Mouse (Mus musculus): ENCODE measurements around the gene Rpl9. TPM values are rescaled to one million over a fixed set of nuclear protein-coding genes. Genes with fewer than 3 reads are reported as not detected.

Rpl9 gene
- total RNA-seq (2014; rRNA removed) (896 and 1,170 TPM in 2 replicates), polyA plus RNA-seq (2015; fragmentation: Nextera tagmentation; extraction: Ambion mirVana) (615 and 622 TPM in 2 replicates)

- Histone ChIP-seq H3K4me1 (ENCODE audit: insufficient read depth, low read length) (no peaks in the 10 kb centered on the region), H3K27me3 (ENCODE audit: insufficient read depth, low read length) (no peaks in the 10 kb centered on the region), H3K4me3 (ENCODE audit: low read depth, low read length) (peak within 1 kb of the TSS; percentile 91), H3K9me3 (ENCODE audit: low read length) (no peaks in the 10 kb centered on the region), H3K36me3 (ENCODE audit: insufficient read depth, low read length) (peaks cover 13% of the 10 kb centered on the region), H3K27ac (ENCODE audit: low read depth, low read length) (peak within 1 kb of the TSS; percentile 97), H3K4me2 (ENCODE audit: low read depth, low read length, poor library complexity, severe bottlenecking) (peak within 1 kb of the TSS; percentile 67), H3K9ac (replicated peaks; ENCODE audit: low read length, poor library complexity, severe bottlenecking) (peak within 1 kb of the TSS; percentile 99)
- no peak for TF ChIP-seq CTCF (IDR thresholded peaks at IDR 0.05)
- ATAC-seq (ENCODE audit: low FRiP score): peak; percentile 98
- under 1% methylated on average over 83 of the region's 83 CpGs for WGBS
- peak; percentile 99 for DNase-seq (ENCODE audit: low spot score)
These were observed at the start of gene Rpl9, which contains the start of gene Lias for GRCm38 (mm10) chr5:65390648-65391644. Gene Rpl9, minus strand, starts transcription at chr5:65391444. Gene Lias, plus strand, starts transcription at chr5:65391497.

GRCm38 (mm10) chr5:65438041-65438440, 46.8 kb upstream of the Rpl9 start:
- no peak overlapping the region for H3K9ac ChIP-seq (replicated peaks; ENCODE audit: low read length, poor library complexity, severe bottlenecking)
- ATAC-seq (ENCODE audit: low FRiP score) (no peak), DNase-seq (ENCODE audit: low spot score) (no peak)
- 0 out of 2 replicates have a peak, but pooled peaks cover 5% of the 10 kb centered on the region for H3K36me3 ChIP-seq (ENCODE audit: insufficient read depth, low read length)
- no peaks in the 10 kb centered on the region for H3K9me3 ChIP-seq (ENCODE audit: low read length)
- no peak overlapping the region for H3K27ac ChIP-seq (ENCODE audit: low read depth, low read length)
- no peak for TF ChIP-seq CTCF (IDR thresholded peaks at IDR 0.05)
- H3K4me3 ChIP-seq (ENCODE audit: low read depth, low read length): no peak overlapping the region
- no peak overlapping the region for H3K4me2 ChIP-seq (ENCODE audit: low read depth, low read length, poor library complexity, severe bottlenecking)
- 0 out of 2 replicates have a peak, but pooled peaks cover 2% of the 10 kb centered on the region for H3K4me1 ChIP-seq (ENCODE audit: insufficient read depth, low read length)
- no peaks in the 10 kb centered on the region for H3K27me3 ChIP-seq (ENCODE audit: insufficient read depth, low read length)

DNA sequence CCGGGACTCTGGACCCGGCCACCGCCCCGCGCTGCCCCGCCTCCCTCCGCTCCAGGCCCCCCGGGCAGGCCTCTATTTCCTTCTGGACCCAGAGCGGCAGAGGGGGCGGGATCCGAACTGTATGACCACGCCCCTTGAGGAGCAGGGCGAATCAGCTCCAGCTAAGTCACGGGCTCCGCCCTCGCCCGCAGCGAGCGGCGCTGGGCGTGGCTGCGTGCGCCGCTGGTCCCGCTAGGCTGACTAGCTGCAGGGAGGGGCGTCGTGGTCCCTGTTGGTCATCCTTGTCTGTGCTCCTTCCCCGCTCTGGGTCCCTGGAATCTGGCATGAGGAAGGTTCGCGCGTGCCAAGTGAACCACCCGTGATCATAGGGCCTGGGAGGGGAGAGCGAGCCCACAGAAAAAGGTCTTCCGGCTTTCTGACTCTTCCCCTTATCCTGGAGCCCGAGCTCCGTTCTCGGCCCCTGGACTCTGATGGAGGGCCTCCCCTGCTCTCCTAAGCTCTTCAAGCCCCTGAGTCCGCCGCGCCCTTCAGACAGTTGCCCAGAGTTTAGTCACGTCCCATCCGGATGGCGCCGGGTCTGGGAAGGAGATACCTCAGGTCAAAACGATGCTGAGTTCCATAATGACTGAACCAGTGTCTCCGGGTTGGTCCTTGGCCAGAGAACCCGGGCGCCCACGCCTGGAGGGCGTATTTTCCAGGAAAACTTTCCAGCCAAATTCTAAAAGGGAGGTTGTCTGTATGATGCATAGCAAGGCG, 44.7 kb upstream of the Rpl9 start, which contains the start of gene Ugdh:
Ugdh (minus strand) TSS at position 144 of the 756 bp plus-strand sequence.
- Histone ChIP-seq H3K9me3 (ENCODE audit: low read length) (no peaks in the 10 kb centered on the region), H3K4me3 (ENCODE audit: low read depth, low read length) (peak within 1 kb of the TSS; percentile 75), H3K4me2 (ENCODE audit: low read depth, low read length, poor library complexity, severe bottlenecking) (peak within 1 kb of the TSS; percentile 89), H3K36me3 (ENCODE audit: insufficient read depth, low read length) (no peaks in the 10 kb centered on the region), H3K9ac (replicated peaks; ENCODE audit: low read length, poor library complexity, severe bottlenecking) (peak within 1 kb of the TSS; percentile 78), H3K27ac (ENCODE audit: low read depth, low read length) (peak within 1 kb of the TSS; percentile 82), H3K27me3 (ENCODE audit: insufficient read depth, low read length) (no peaks in the 10 kb centered on the region), H3K4me1 (ENCODE audit: insufficient read depth, low read length) (0 out of 2 replicates have a peak, but pooled peaks cover 2% of the 10 kb centered on the region)
- under 1% methylated on average over 44 of the region's 51 CpGs for WGBS
- ATAC-seq (ENCODE audit: low FRiP score): peak; percentile 97
- DNase-seq (ENCODE audit: low spot score): peak; percentile 99
- no peak; the same call in 1 of the 2 replicates for TF ChIP-seq CTCF (IDR thresholded peaks at IDR 0.05)

GRCm38 (mm10) chr5:65435363-65435805, 44.1 kb upstream of the Rpl9 start:
- 0 out of 2 replicates have a peak, but pooled peaks cover 2% of the 10 kb centered on the region for H3K4me1 ChIP-seq (ENCODE audit: insufficient read depth, low read length)
- ATAC-seq (ENCODE audit: low FRiP score): peak; percentile 62
- H3K4me3 ChIP-seq (ENCODE audit: low read depth, low read length): peak overlapping the region; percentile 75
- TF ChIP-seq CTCF (IDR thresholded peaks at IDR 0.05): no peak
- peak overlapping the region; percentile 78 for H3K9ac ChIP-seq (replicated peaks; ENCODE audit: low read length, poor library complexity, severe bottlenecking)
- no peaks in the 10 kb centered on the region for H3K27me3 ChIP-seq (ENCODE audit: insufficient read depth, low read length)
- peak overlapping the region; percentile 89 for H3K4me2 ChIP-seq (ENCODE audit: low read depth, low read length, poor library complexity, severe bottlenecking)
- WGBS: under 1% methylated on average over 37 of the region's 47 CpGs
- H3K9me3 ChIP-seq (ENCODE audit: low read length): no peaks in the 10 kb centered on the region
- H3K27ac ChIP-seq (ENCODE audit: low read depth, low read length): peak overlapping the region; percentile 82
- no peaks in the 10 kb centered on the region for H3K36me3 ChIP-seq (ENCODE audit: insufficient read depth, low read length)
- DNase-seq (ENCODE audit: low spot score): peak; percentile 53

DNA sequence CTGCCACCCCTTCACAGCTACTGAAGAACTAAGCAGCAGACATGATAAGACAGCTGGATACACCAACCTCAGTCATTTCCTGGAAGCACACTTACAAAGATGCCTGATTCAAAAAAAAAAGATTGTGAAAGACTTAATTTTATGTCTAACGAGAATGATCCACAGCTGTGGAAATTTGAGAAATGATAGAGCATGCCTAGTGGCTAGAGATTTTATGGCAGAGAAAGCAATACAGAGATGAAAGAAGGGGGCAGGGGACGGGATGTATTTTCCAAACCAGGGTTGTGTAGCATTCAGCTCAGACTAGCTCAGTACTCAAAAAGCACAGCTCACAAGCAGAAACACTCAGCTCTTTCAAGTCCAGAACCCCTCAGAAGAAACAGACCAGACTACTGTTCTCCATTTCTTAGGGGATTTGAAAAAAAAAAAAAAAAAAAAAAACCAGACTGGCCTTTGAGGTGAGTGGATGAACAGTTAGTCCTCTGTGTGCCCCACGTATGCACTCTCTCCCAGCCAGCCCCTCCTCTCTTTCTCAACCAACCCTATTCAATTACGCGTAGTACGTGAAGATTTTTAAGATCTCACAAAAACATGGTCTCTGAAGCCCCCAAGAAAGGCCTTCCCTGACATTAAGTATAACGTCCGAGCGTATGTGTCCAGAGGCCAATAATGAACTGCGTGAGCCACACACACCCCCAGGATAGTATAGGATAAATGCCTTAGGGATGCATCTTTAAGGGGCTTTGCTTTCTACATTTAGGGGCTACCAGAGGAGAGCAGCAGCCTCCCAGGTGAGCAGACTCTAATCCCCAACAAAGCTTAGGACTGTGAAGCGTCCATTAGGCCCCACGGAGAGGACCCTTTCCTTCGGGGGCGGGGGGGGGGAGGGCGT, 43.5 kb upstream of the Rpl9 start:
- no peaks in the 10 kb centered on the region for H3K9me3 ChIP-seq (ENCODE audit: low read length)
- no peaks in the 10 kb centered on the region for H3K27me3 ChIP-seq (ENCODE audit: insufficient read depth, low read length)
- peak overlapping the region; percentile 89 for H3K4me2 ChIP-seq (ENCODE audit: low read depth, low read length, poor library complexity, severe bottlenecking)
- TF ChIP-seq CTCF (IDR thresholded peaks at IDR 0.05): peak; percentile 51
- DNase-seq (ENCODE audit: low spot score) (peak; percentile 46), ATAC-seq (ENCODE audit: low FRiP score) (peak; percentile 38; the same call in 1 of the 2 replicates)
- peak overlapping the region; percentile 78 for H3K9ac ChIP-seq (replicated peaks; ENCODE audit: low read length, poor library complexity, severe bottlenecking)
- H3K4me1 ChIP-seq (ENCODE audit: insufficient read depth, low read length): 0 out of 2 replicates have a peak, but pooled peaks cover 2% of the 10 kb centered on the region
- WGBS: 1% methylated on average over 15 of the region's 15 CpGs
- H3K36me3 ChIP-seq (ENCODE audit: insufficient read depth, low read length): no peaks in the 10 kb centered on the region
- peak overlapping the region; percentile 82 for H3K27ac ChIP-seq (ENCODE audit: low read depth, low read length)
- peak overlapping the region; percentile 75 for H3K4me3 ChIP-seq (ENCODE audit: low read depth, low read length)
